Mouse (Mus musculus): ENCODE measurements around the gene Uvrag.
"Not testable (repeated sequence)": the region's sequence is repeated elsewhere in the genome, so short reads cannot be mapped to it uniquely, and the experiment has no call there.

The Uvrag gene

GRCm38 (mm10) chr7:99097781-99098180 is 43.2 kb downstream of the Uvrag start:
- no peak for DNase-seq (ENCODE audit: low read depth, low spot score)

- no peak for DNase-seq (ENCODE audit: low read depth, low spot score)
These were observed 43.8 kb downstream of the Uvrag start for GRCm38 (mm10) chr7:99097128-99097527.

GRCm38 (mm10) chr7:99095191-99095590 is 45.8 kb downstream of the Uvrag start:
- DNase-seq (ENCODE audit: low read depth, low spot score) = no peak

- DNase-seq (ENCODE audit: low read depth, low spot score) = no peak
These were observed 46.6 kb downstream of the Uvrag start for GRCm38 (mm10) chr7:99094336-99094735.

GRCm38 (mm10) chr7:99091915-99092645 is 48.9 kb downstream of the Uvrag start:
- no peak for DNase-seq (ENCODE audit: low read depth, low spot score)

- no peak for DNase-seq (ENCODE audit: low read depth, low spot score)
These were observed 51.2 kb downstream of the Uvrag start for GRCm38 (mm10) chr7:99089716-99090115.

- no peak for DNase-seq (ENCODE audit: low read depth, low spot score)
These were observed 52.2 kb downstream of the Uvrag start for GRCm38 (mm10) chr7:99088576-99089346.

GRCm38 (mm10) chr7:99087581-99087980 is 53.4 kb downstream of the Uvrag start:
- DNase-seq (ENCODE audit: low read depth, low spot score) = no peak

- DNase-seq (ENCODE audit: low read depth, low spot score) = no peak
These were observed 54.1 kb downstream of the Uvrag start for GRCm38 (mm10) chr7:99086646-99087443.

- DNase-seq (ENCODE audit: low read depth, low spot score) = no peak
These were observed 55.7 kb downstream of the Uvrag start for GRCm38 (mm10) chr7:99085249-99085648.

- peak; percentile 50 for DNase-seq (ENCODE audit: low read depth, low spot score)
These were observed 61.4 kb downstream of the Uvrag start for GRCm38 (mm10) chr7:99079522-99079921.

GRCm38 (mm10) chr7:99078805-99079204 is 62.1 kb downstream of the Uvrag start:
- DNase-seq (ENCODE audit: low read depth, low spot score) = no peak

- DNase-seq (ENCODE audit: low read depth, low spot score) = no peak
These were observed 63.7 kb downstream of the Uvrag start for GRCm38 (mm10) chr7:99077234-99077633.

GRCm38 (mm10) chr7:99075101-99075500 is 65.8 kb downstream of the Uvrag start:
- no peak for DNase-seq (ENCODE audit: low read depth, low spot score)

GRCm38 (mm10) chr7:99073734-99074372 is 67.1 kb downstream of the Uvrag start:
- DNase-seq (ENCODE audit: low read depth, low spot score) = peak; percentile 39

GRCm38 (mm10) chr7:99067710-99068109 is 73.2 kb downstream of the Uvrag start:
- no peak for DNase-seq (ENCODE audit: low read depth, low spot score)

GRCm38 (mm10) chr7:99065920-99066319 is 75.0 kb downstream of the Uvrag start:
- DNase-seq (ENCODE audit: low read depth, low spot score) = no peak

GRCm38 (mm10) chr7:99065391-99065831 is 75.5 kb downstream of the Uvrag start:
- DNase-seq (ENCODE audit: low read depth, low spot score) = peak; percentile 47

GRCm38 (mm10) chr7:99064795-99065194 is 76.1 kb downstream of the Uvrag start:
- DNase-seq (ENCODE audit: low read depth, low spot score) = no peak

GRCm38 (mm10) chr7:99062263-99062662 is 78.7 kb downstream of the Uvrag start:
- not testable (repeated sequence) for DNase-seq (ENCODE audit: low read depth, low spot score)

GRCm38 (mm10) chr7:99061056-99061680 is 79.8 kb downstream of the Uvrag start:
- no peak for DNase-seq (ENCODE audit: low read depth, low spot score)
